Mouse (Mus musculus) adrenal gland, postnatal 10 days (tissue): Measurements from ENCODE around the gene Kcns3. TPM values are rescaled to one million over a fixed set of nuclear protein-coding genes. Genes with fewer than 3 reads are reported as not detected.
A peak's percentile ranks its signal among the peaks of the same experiment; 100 is the strongest.

Source experiments
- DNase-seq: peaks from one replicate; pipeline ENCODE4 v3.0.0; 2021; ENCODE audit warnings: mixed read lengths
- long read RNA-seq, 2 experiments: library from polyadenylated mRNA; stranded (forward); transcript quantifications; one replicate each; pipeline ENCODE4 v2.0.0; 2021
- total RNA-seq, 2 experiments: library from RNA; stranded (reverse); gene quantifications; 2 replicates each; pipeline ENCODE4 v1.2.3; 2021

Gene Kcns3
- total RNA-seq = 1 to 10 TPM; 4.8 to 7.9 TPM
- long read RNA-seq, experiment 1, transcript Kcns3-201 (3 exons, 2,933 nt) = major isoform, 14 of 17 reads
- long read RNA-seq, experiment 1, partial matches to known transcripts = 0 of 17 reads
- long read RNA-seq, experiment 1, other reads (novel, unspliced or antisense) = 3 of 17 reads
- long read RNA-seq, experiment 2, transcript Kcns3-201 (3 exons, 2,933 nt) = major isoform, 8 of 10 reads
- long read RNA-seq, experiment 2, partial matches to known transcripts = 0 of 10 reads
- long read RNA-seq, experiment 2, other reads (novel, unspliced or antisense) = 2 of 10 reads

DNA sequence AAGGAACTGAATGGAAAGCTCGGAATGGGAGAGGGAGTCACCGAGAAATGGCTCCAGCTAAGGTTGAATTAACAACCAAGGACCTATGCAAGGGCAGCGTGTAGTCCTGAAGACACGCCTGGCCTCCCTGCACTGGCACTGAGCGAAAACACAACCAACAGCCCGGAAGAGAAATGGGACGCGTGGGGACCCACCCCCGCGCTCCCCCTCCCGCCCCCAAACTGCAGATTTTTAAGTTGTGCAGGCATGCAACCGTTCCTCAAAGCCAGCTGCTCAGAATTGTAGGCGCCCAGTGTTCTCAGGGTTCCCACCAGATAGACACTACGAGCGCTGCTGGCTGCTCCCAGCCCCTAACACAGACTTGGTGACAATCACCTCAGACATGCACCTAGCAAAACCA is at the start of gene Kcns3:
Kcns3 (minus strand) TSS at position 42 of the 400 bp plus-strand sequence.
- DNase-seq = no peak

- no peak for DNase-seq
These were observed 47.7 kb upstream of the Kcns3 start for GRCm38 (mm10) chr12:11198551-11198950.

GRCm38 (mm10) chr12:11198026-11198425 is 47.2 kb upstream of the Kcns3 start:
- no peak for DNase-seq

DNA sequence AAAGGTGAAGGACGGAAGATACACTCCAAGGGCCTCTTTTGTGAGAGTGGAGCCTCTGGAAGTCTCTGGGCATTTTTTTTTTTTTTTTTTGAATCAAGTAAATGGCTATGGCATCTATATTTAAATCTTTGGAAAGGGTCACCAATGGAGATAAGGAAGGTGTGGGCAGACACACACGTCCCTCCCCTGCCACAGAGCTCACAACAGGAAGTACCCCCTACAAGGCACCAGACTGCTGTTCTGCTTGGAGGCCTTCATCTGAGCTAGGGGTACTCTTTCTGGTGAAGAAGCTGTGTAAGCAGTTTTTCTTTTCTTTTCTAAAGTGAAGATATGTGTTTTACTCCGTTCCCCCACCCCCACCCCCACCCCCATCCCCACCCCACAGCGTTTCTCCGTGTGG is 46.0 kb upstream of the Kcns3 start:
- DNase-seq = no peak

DNA sequence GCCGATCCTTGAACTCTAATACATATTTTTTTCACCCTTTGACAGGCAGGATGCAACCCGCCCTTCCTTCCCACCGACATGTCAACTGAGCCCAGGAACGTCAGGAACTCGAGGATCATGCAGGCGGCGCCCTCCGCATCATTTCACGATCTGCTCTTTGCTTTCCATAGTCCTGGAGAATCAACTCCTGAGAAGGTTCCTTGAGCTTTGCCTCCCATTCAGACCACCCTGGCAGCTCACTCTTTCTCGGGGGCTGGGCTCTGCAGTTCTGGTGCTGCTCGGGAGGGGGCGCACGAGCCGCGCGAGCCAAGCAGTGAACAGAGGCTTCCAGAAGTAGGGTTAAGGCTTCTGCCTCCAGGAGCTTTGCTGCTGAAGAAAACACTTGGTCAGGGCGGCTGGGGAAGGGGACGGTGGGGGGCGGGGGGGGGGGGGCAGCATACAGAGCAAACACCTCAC is 45.3 kb upstream of the Kcns3 start:
- peak; percentile 88 for DNase-seq

- DNase-seq = no peak
These were observed 44.2 kb upstream of the Kcns3 start for GRCm38 (mm10) chr12:11195031-11195430.

- peak; percentile 93 for DNase-seq
These were observed 27.8 kb upstream of the Kcns3 start for GRCm38 (mm10) chr12:11178486-11179154.

DNA sequence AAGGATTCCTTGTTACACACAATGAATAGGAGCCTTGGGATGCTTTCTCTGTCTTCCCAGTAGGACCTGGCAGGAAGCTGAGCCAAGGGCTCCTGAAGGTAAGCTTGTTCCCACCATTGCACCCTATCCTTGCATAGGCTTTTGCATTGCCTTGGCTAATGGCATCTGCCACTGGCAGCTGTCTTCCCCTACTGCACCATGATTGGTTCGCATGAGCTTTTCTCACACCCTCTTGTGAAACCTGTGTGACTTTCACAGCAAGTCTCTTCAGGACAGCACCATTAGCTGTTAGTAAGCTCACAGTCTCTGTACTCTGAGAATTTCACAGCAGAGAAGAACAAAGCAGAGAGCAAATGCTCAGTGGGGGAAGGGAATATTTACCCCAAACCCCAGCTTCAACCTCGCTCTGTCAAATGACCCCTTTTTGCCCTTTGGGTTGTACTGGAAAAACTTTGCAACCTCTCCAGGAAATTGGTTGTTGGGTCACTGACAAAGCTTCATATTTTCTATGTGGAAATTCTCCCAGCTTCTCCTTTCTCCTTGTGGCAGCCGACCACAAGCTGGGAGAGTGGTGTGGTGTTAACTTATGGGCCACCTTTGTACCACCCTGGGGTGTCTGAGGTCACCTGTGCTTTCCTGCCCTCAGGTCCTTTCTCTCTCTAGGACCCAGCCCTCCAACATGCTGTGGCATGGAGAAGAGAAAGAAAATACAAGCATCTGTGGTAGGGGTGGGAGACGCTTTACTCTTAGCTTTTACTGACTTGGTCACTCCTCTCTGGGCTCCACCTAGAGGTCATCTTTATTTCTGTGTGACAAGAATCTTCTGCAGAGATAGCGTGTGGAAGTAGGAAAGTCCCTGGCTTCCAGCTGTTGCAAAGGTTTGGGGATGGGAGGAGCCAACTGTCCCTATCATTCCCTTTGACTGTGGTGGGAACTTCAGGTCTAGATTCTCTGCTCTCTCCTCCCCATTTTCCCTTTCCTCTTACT is 26.8 kb upstream of the Kcns3 start:
- peak; percentile 9 for DNase-seq

DNA sequence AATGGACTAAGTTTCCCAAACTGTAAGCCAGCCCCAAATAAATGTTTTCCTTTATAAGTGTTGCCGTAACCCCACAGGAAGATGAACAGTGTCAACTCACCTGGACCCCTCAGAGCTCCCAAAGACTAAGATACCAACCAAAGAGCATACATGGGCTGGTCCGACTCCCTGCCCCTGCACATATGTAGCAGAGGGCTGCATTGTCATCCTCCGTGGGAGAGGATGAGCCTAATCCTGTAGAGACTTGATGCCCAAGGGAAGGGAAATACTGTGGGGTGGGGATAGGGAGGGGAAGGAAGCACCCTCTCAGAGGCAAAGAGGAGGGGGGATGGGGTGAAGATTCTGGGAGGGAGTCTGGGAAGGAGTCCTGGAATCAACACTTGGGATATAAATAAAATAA is 7.8 kb upstream of the Kcns3 start:
- no peak for DNase-seq

DNA sequence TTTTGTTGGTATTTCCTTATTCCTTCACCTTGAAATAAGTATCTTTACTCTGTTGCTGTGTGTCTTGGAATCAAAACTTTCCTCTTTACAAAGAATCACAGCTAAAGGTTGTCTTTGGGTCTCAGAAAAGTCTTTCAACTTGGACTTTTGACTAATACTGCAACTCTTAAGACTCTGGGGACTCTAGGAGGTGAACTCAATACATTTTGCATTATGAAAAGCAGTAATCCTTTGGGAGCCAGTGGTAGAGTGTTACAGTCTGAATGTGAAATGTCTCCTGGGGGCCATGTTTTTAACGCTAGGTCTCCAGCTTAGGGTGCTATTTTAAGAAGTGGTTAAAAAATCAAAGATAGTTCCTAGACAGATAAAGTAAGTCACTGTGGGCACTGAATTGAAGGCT is 4.3 kb upstream of the Kcns3 start:
- DNase-seq = no peak

GRCm38 (mm10) chr12:11153587-11153986 is 2.7 kb upstream of the Kcns3 start:
- no peak for DNase-seq

DNA sequence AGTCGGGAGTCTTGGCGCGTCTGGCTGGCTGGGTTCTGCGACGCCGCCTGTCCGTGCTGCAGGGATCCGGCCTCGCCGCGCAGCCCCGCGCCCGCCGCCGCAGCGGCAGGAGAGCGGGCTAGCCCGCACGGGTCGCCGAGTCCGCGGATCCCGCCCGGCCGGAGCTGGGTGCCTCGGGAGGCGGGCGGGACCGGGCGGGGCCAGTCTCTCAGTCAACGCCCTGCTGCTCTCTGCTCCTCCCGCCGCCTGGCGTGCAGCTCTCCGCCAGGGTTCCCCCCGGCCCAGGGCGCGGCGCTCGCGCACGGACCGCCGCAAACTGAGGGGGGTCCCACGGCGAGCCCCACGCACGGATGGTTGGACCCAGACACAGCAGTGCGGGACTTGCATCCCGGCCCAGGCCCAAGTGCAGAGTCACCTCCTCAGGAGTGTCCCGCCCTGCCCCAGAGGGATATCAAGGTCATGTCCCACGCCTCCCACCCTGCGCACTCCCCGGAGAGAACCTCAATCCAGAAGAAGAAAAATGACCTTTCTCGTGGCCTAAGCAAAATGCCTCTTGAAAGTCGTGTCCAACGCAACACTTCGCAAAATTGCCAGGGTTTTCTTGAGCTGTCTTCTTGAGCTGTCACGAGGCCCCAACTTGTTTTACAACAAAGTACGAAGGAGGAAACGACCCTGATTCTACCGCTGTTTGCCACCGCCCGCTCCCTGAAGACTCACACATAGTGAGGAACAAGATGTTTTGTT is 492 bp downstream of the Kcns3 start:
- peak; percentile 79 for DNase-seq

DNA sequence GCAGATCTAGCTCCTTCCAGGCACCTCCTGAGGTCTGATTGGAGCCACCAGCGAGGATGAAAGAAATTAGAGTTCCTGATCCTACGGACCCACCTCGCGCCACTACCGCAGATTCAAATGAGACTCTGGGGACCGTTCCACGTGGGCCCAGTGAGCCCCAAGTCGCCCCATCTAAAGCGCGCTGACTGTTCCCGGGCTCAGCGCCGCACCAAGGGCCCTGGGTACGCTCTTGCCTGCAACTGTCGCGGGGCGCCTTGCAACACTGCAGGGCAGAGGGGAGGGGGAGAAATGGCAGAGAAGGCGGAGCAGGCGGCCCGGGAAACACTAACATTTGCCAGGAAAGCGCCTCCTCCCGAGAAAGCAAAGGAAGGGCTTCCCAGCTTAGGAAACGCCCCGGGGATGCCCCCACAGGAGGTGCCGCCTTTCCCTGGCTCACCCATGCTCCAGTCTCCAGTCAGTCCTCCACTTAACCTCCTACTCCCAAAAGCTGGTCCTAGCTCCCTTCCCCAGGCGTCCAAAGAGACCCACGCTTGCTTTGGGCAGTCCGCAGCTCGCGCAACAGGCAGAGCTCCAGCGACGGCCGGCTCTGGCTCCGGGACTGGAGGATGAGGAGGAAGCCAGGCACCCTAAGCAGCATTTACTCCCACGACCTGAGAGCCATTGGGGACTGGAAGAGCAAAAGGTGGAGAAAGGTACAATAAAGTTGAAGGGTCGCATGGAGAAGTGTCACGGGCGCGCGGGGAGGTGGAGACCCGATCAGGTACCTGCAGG is 1.2 kb downstream of the Kcns3 start:
- DNase-seq = peak; percentile 76

- no peak for DNase-seq
These were observed 1.8 kb downstream of the Kcns3 start for GRCm38 (mm10) chr12:11149121-11149420.

- no peak for DNase-seq
These were observed 6.0 kb downstream of the Kcns3 start for GRCm38 (mm10) chr12:11144894-11145293.

- no peak for DNase-seq
These were observed 18.4 kb downstream of the Kcns3 start for GRCm38 (mm10) chr12:11132418-11132817.

GRCm38 (mm10) chr12:11129188-11129587 is 21.7 kb downstream of the Kcns3 start:
- no peak for DNase-seq

DNA sequence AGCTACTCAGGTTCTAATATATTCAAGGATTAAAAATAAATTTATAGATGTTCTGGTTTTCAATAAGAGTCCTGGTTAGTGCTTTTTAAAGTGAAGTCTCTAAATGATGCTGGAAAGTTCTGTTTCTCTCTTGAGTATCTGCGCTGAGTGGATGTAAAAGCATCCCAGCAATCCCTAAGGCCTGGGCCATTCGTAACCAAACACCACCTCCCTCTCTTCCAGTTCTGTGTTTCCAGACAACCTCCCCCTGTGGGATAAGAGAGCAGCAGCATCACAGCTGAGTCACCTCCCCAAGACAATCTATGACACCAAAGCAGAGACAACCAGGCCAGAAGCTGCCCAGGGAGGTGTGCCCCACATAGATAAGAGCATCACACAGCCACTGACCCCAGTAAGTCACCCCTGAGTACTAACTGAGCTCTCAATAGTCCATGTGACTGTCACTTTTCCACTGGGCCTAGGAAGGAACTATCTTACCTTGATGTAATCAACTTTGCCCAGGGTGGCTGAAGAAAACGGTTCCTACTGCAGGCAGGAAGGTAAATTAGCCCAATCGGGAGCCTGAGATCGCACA is 24.6 kb downstream of the Kcns3 start:
- no peak for DNase-seq

DNA sequence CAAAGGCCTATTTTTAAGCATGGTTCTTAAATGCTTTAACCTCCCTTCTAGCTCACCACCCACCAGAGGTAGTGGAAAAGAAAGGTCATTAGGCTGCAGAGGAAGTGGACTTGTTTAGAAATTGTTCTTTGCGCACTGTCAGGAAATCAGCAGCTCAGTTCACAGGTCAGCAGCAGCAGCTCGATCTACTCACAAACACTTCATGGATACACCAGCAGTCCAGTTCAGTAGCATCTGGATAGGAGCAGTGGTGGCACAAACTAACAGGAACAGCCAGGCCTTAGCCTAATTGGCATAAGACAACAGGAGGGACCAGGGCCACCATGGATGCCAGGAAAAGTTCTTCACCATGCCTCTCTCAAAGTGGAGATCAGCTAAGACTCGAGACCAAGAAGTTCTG is 49.3 kb downstream of the Kcns3 start:
- DNase-seq = no peak

GRCm38 (mm10) chr12:11088626-11089372 is 62.1 kb downstream of the Kcns3 start:
- no peak for DNase-seq
